Mouse (Mus musculus) cortical plate, adult 2 months (tissue): ENCODE measurements at regions not wholly inside any gene's neighbourhood (a gene's known extent, or its start where the extent isn't known, plus 50 kb on each side); places are given as distances from the start of the nearest gene placed in this dataset.

ENCODE experiments used
- CTCF ChIP-seq: fragments of 200-500 bp; IDR thresholded peaks from 2 replicates; pipeline ENCODE4 v1.5.1; 2011; ENCODE audit warnings: mild to moderate bottlenecking, control low read depth, low read length; ENCODE audit not compliant: insufficient read depth; ENCODE audit errors: extremely low read depth
- POLR2A ChIP-seq: fragments of 200-500 bp; IDR thresholded peaks from 2 replicates; pipeline ENCODE4 v1.6.1; 2011; ENCODE audit warnings: mild to moderate bottlenecking, low read length, control low read depth; ENCODE audit not compliant: insufficient read depth; ENCODE audit errors: extremely low read depth

GRCm38 (mm10) chr13:5931433-5931832, 70.2 kb downstream of the Klf6 start:
- TF ChIP-seq POLR2A = no peak
- no peak for TF ChIP-seq CTCF
